In genomic region chr4:132883561-132884063, GRCm38 (mm10) we compare ENCODE assay signal across 8 mouse cellular contexts. TPM values are rescaled to one million over a fixed set of nuclear protein-coding genes. Genes with fewer than 3 reads are reported as not detected.
DNase-seq lines count a peak whose midpoint lies in the region; ATAC-seq and TF ChIP-seq lines count a peak whose summit lies in the region.

No protein-coding gene starts in this region.

- peak overlapping the region; percentile 90 for H3K27ac ChIP-seq in lung, embryonic 15.5 days
- H3K27ac ChIP-seq in heart, embryonic 15.5 days, result peak overlapping the region; percentile 84
- H3K27ac ChIP-seq in liver, postnatal 0 days (ENCODE audit: low read depth), result peak overlapping the region; percentile 95
- peak overlapping the region; percentile 92 for H3K27ac ChIP-seq in small intestine, adult 2 months (ENCODE audit: insufficient read depth, low read depth, low read length)

- H3K9ac ChIP-seq in lung, embryonic 15.5 days, result peak overlapping the region; percentile 97
- peak overlapping the region; percentile 90 for H3K9ac ChIP-seq in heart, embryonic 15.5 days
- H3K9ac ChIP-seq in liver, postnatal 0 days (replicated peaks), result peak overlapping the region; percentile 89

- peak overlapping the region; percentile 84 for H3K4me2 ChIP-seq in lung, embryonic 15.5 days
- peak overlapping the region; percentile 95 for H3K4me2 ChIP-seq in heart, embryonic 15.5 days
- peak overlapping the region; percentile 95 for H3K4me2 ChIP-seq in liver, postnatal 0 days (ENCODE audit: low read depth, low read length)

- no peak for DNase-seq in lung, postnatal 4 days
- peak; percentile 26 for DNase-seq in brain, adult 2 months (ENCODE audit: low read depth, low spot score)
- no peak for DNase-seq in liver, postnatal 0 days
- DNase-seq in embryo, embryonic 11 days, result no peak
- DNase-seq in frontal cortex, postnatal 25 days (ENCODE audit: low spot score in 2 of 2), result no peak

- ATAC-seq in lung, embryonic 15.5 days (ENCODE audit: borderline replicate concordance, extremely low read depth, low FRiP score, low TSS enrichment), result no peak
- ATAC-seq in heart, embryonic 15.5 days (replicated peaks; ENCODE audit: insufficient number of reproducible peaks, insufficient read depth, low FRiP score, low read depth), result no peak; the same call in 1 of the 2 replicates
- ATAC-seq in liver, postnatal 0 days, result peak; percentile 12

- peaks cover 22% of the 10 kb centered on the region for H3K4me1 ChIP-seq in lung, embryonic 15.5 days
- H3K4me1 ChIP-seq in heart, embryonic 15.5 days (replicated peaks), result peaks cover 27% of the 10 kb centered on the region
- peaks cover 22% of the 10 kb centered on the region for H3K4me1 ChIP-seq in liver, postnatal 0 days (ENCODE audit: insufficient read depth)
- peaks cover 14% of the 10 kb centered on the region; the same call in 1 of the 2 replicates for H3K4me1 ChIP-seq in small intestine, adult 2 months (ENCODE audit: control insufficient read depth, insufficient read depth, insufficient read length, low read length)

- WGBS in lung, embryonic 15.5 days, result 2% methylated on average over 21 of the region's 21 CpGs
- 2% methylated on average over 21 of the region's 21 CpGs for WGBS in heart, embryonic 15.5 days
- 1% methylated on average over 21 of the region's 21 CpGs for WGBS in liver, postnatal 0 days (ENCODE audit: insufficient replicate concordance)
- under 1% methylated on average over 21 of the region's 21 CpGs for WGBS in small intestine, adult 2 months

- no peak for TF ChIP-seq EP300 in liver, postnatal 0 days (IDR thresholded peaks at IDR 0.05; ENCODE audit: low read depth)

- no peaks in the 10 kb centered on the region for H3K27me3 ChIP-seq in lung, embryonic 15.5 days
- no peaks in the 10 kb centered on the region for H3K27me3 ChIP-seq in heart, embryonic 15.5 days
- H3K27me3 ChIP-seq in liver, postnatal 0 days (ENCODE audit: insufficient read depth, low read length), result no peaks in the 10 kb centered on the region
- no peaks in the 10 kb centered on the region for H3K27me3 ChIP-seq in small intestine, adult 2 months (ENCODE audit: control insufficient read depth, insufficient read depth, low read length)

- H3K4me3 ChIP-seq in lung, embryonic 15.5 days, result peak overlapping the region; percentile 92
- H3K4me3 ChIP-seq in heart, embryonic 15.5 days, result peak overlapping the region; percentile 86
- H3K4me3 ChIP-seq in liver, postnatal 0 days (ENCODE audit: low read depth, low read length), result peak overlapping the region; percentile 79
- H3K4me3 ChIP-seq in small intestine, adult 2 months (ENCODE audit: low read depth, low read length), result peak overlapping the region; percentile 88

- TF ChIP-seq POLR2A in small intestine, adult 2 months (IDR thresholded peaks at IDR 0.05; ENCODE audit: low read depth, low read length), result no peak

- TF ChIP-seq CTCF in liver, postnatal 0 days (IDR thresholded peaks at IDR 0.05; ENCODE audit: low read depth), result no peak
- no peak for TF ChIP-seq CTCF in small intestine, adult 2 months (IDR thresholded peaks at IDR 0.05; ENCODE audit: extremely low read depth, insufficient read length, insufficient replicate concordance, low read depth, low read length)

- peaks cover 10% of the 10 kb centered on the region for H3K36me3 ChIP-seq in lung, embryonic 15.5 days
- peaks cover 7% of the 10 kb centered on the region for H3K36me3 ChIP-seq in heart, embryonic 15.5 days
- H3K36me3 ChIP-seq in liver, postnatal 0 days (replicated peaks; ENCODE audit: insufficient read depth, low read length), result peaks cover 10% of the 10 kb centered on the region
- peaks cover 10% of the 10 kb centered on the region for H3K36me3 ChIP-seq in small intestine, adult 2 months (ENCODE audit: control insufficient read depth, insufficient read depth, low read length)

- H3K9me3 ChIP-seq in lung, embryonic 15.5 days, result no peaks in the 10 kb centered on the region
- no peaks in the 10 kb centered on the region for H3K9me3 ChIP-seq in heart, embryonic 15.5 days (replicated peaks)
- no peaks in the 10 kb centered on the region for H3K9me3 ChIP-seq in liver, postnatal 0 days (ENCODE audit: low read length)

RNA-seq across cellular contexts. Expression of gene Stx12, which starts 0.7 kb away (rescaled TPM):
- 62.2 and 64.0 TPM in 2 replicates for polyA plus RNA-seq in lung, embryonic 15.5 days (2015; fragmentation: Nextera tagmentation; extraction: Ambion mirVana)
- polyA plus RNA-seq in heart, embryonic 15.5 days (2015; fragmentation: Nextera tagmentation; extraction: Ambion mirVana), result 51.9 and 52.0 TPM in 2 replicates
- polyA plus RNA-seq in liver, postnatal 0 days (2015; fragmentation: Nextera tagmentation; extraction: Ambion mirVana), result 14.4 and 17.0 TPM in 2 replicates
- polyA plus RNA-seq in small intestine, adult 2 months (2012; rRNA removed), result 8.6 and 18.9 TPM in 2 replicates

RNA-seq across cellular contexts. Expression of gene Fam76a, which starts 38.7 kb away (rescaled TPM):
- polyA plus RNA-seq in lung, embryonic 15.5 days (2015; fragmentation: Nextera tagmentation; extraction: Ambion mirVana), result 43.0 and 45.8 TPM in 2 replicates
- 37.0 and 40.0 TPM in 2 replicates for polyA plus RNA-seq in heart, embryonic 15.5 days (2015; fragmentation: Nextera tagmentation; extraction: Ambion mirVana)
- 21.7 and 22.5 TPM in 2 replicates for polyA plus RNA-seq in liver, postnatal 0 days (2015; fragmentation: Nextera tagmentation; extraction: Ambion mirVana)
- 3.4 and 10.7 TPM in 2 replicates for polyA plus RNA-seq in small intestine, adult 2 months (2012; rRNA removed)

RNA-seq across cellular contexts. Expression of gene Ppp1r8, which starts 40.6 kb away (rescaled TPM):
- polyA plus RNA-seq in lung, embryonic 15.5 days (2015; fragmentation: Nextera tagmentation; extraction: Ambion mirVana), result 52.9 and 54.5 TPM in 2 replicates
- polyA plus RNA-seq in heart, embryonic 15.5 days (2015; fragmentation: Nextera tagmentation; extraction: Ambion mirVana), result 25.7 and 30.4 TPM in 2 replicates
- 11.1 and 11.9 TPM in 2 replicates for polyA plus RNA-seq in liver, postnatal 0 days (2015; fragmentation: Nextera tagmentation; extraction: Ambion mirVana)
- polyA plus RNA-seq in small intestine, adult 2 months (2012; rRNA removed), result 8.0 and 15.6 TPM in 2 replicates
